Mouse (Mus musculus) heart, postnatal 0 days (tissue): ENCODE data around the gene Rora. TPM values are rescaled to one million over a fixed set of nuclear protein-coding genes. Genes with fewer than 3 reads are reported as not detected.

Experiments used
- ATAC-seq: fragments of 200-750 bp; cut with Nextera tagmentation; 2 replicates; pipeline ENCODE4 v1.8.0; 2017; ENCODE audit warnings: low read depth, moderate number of reproducible peaks, moderate library complexity; ENCODE audit not compliant: insufficient read depth
- DNase-seq: peaks from one replicate; pipeline ENCODE4 v3.0.0-alpha.2; 2016; ENCODE audit warnings: low spot score
- H3K27ac ChIP-seq: fragments of 300-500 bp; sonication (generic); 2 replicates; pipeline ENCODE4 v1.5.1; 2014; ENCODE audit warnings: low read depth, mild to moderate bottlenecking
- H3K27me3 ChIP-seq: fragments of 300-500 bp; sonication (generic); 2 replicates; pipeline ENCODE4 v1.6.1; 2014; ENCODE audit warnings: low read length, mixed read lengths; ENCODE audit not compliant: control insufficient read depth, insufficient read depth
- H3K36me3 ChIP-seq: fragments of 300-500 bp; sonication (generic); replicated peaks from 2 replicates; pipeline ENCODE4 v1.6.1; 2014; ENCODE audit warnings: low read length, mixed read lengths; ENCODE audit not compliant: control insufficient read depth, insufficient read depth
- H3K4me1 ChIP-seq: fragments of 300-500 bp; sonication (generic); 2 replicates; pipeline ENCODE4 v1.6.1; 2014; ENCODE audit warnings: antibody characterized with exemption; ENCODE audit not compliant: control insufficient read depth, insufficient read depth
- H3K4me2 ChIP-seq: fragments of 300-500 bp; sonication (generic); 2 replicates; pipeline ENCODE4 v1.6.1; 2014; ENCODE audit warnings: low read depth, mild to moderate bottlenecking, low read length, moderate library complexity
- H3K4me3 ChIP-seq: fragments of 300-500 bp; sonication (generic); 2 replicates; pipeline ENCODE4 v1.5.1; 2014; ENCODE audit warnings: low read depth, low read length
- H3K9ac ChIP-seq: fragments of 300-500 bp; sonication (generic); replicated peaks from 2 replicates; pipeline ENCODE4 v1.6.1; 2014; ENCODE audit warnings: low read depth, low read length, mixed read lengths
- H3K9me3 ChIP-seq: fragments of 300-500 bp; sonication (generic); replicated peaks from 2 replicates; pipeline ENCODE4 v1.6.1; 2016; ENCODE audit warnings: low read length; ENCODE audit not compliant: control insufficient read depth
- CTCF ChIP-seq: IDR thresholded peaks from 2 replicates; pipeline ENCODE4 v1.5.1; 2016; ENCODE audit warnings: antibody characterized with exemption, control low read depth, low read depth
- EP300 ChIP-seq: IDR thresholded peaks from 2 replicates; pipeline ENCODE4 v1.6.1; 2016; ENCODE audit warnings: antibody characterized with exemption, low read depth
- WGBS: fragments of 180-500 bp; shearing (Covaris S2); extraction: QIAGEN DNeasy Blood & Tissue Kit; methylation state at CpG from one replicate; pipeline ENCODE4 v1.1.7; 2014; 5-methylcytosine and 5-hydroxymethylcytosine counted together
- polyA plus RNA-seq: library from polyadenylated mRNA; unstranded; fragments of >200 nt; fragmentation: Nextera tagmentation; extraction: Ambion mirVana; gene quantifications from 2 replicates; pipeline ENCODE4 v1.2.1, GENCODE M21; 2015
- total RNA-seq: library from RNA; depleted of rRNA; stranded (reverse); fragments of >200 nt; gene quantifications from 2 replicates; pipeline ENCODE4 v1.2.3, GENCODE M21; 2014; ENCODE audit warnings: low replicate concordance

Gene Rora
- total and polyA plus RNA-seq, 2 experiments from 2014 or later: 7.9 to 9.8 TPM

- no peak overlapping the region for H3K4me3 ChIP-seq
- H3K9ac ChIP-seq: no peak overlapping the region
- no peaks in the 10 kb centered on the region for H3K9me3 ChIP-seq
- no peak for TF ChIP-seq CTCF
- no peak for TF ChIP-seq EP300
- no peaks in the 10 kb centered on the region for H3K4me1 ChIP-seq
- no peak overlapping the region for H3K27ac ChIP-seq
- H3K36me3 ChIP-seq: no peaks in the 10 kb centered on the region
- no peak overlapping the region for H3K4me2 ChIP-seq
- DNase-seq (no peak), ATAC-seq (no peak)
- H3K27me3 ChIP-seq: no peaks in the 10 kb centered on the region
- 91% methylated on average over 3 of the region's 3 CpGs for WGBS
Observed at GRCm38 (mm10) chr9:68957793-68958192, 304.2 kb downstream of the Rora start.

- Histone ChIP-seq H3K9ac (no peak overlapping the region), H3K27ac (no peak overlapping the region), H3K4me2 (no peak overlapping the region), H3K36me3 (no peaks in the 10 kb centered on the region), H3K4me3 (no peak overlapping the region), H3K27me3 (no peaks in the 10 kb centered on the region), H3K9me3 (no peaks in the 10 kb centered on the region), H3K4me1 (no peaks in the 10 kb centered on the region)
- WGBS: 68% methylated on average over 5 of the region's 5 CpGs
- ATAC-seq: no peak
- DNase-seq: no peak
- TF ChIP-seq CTCF: no peak
- no peak for TF ChIP-seq EP300
Observed at GRCm38 (mm10) chr9:68958919-68959318, 305.3 kb downstream of the Rora start.

GRCm38 (mm10) chr9:68963898-68964297 lies 310.3 kb downstream of the Rora start:
- Histone ChIP-seq H3K27ac (no peak overlapping the region), H3K9me3 (no peaks in the 10 kb centered on the region), H3K4me3 (no peak overlapping the region), H3K4me1 (no peaks in the 10 kb centered on the region), H3K27me3 (no peaks in the 10 kb centered on the region), H3K4me2 (no peak overlapping the region), H3K9ac (no peak overlapping the region), H3K36me3 (no peaks in the 10 kb centered on the region)
- ATAC-seq (no peak), DNase-seq (no peak)
- 84% methylated on average over 5 of the region's 5 CpGs for WGBS
- no peak for TF ChIP-seq CTCF
- TF ChIP-seq EP300: no peak

- no peaks in the 10 kb centered on the region for H3K27me3 ChIP-seq
- ATAC-seq (no peak), DNase-seq (no peak)
- H3K36me3 ChIP-seq: no peaks in the 10 kb centered on the region
- no peaks in the 10 kb centered on the region for H3K9me3 ChIP-seq
- TF ChIP-seq EP300 (no peak), CTCF (no peak; the same call in 1 of the 2 replicates)
- H3K4me1 ChIP-seq: peaks cover 10% of the 10 kb centered on the region; the same call in 1 of the 2 replicates
- no peak overlapping the region for H3K9ac ChIP-seq
- no peak overlapping the region for H3K27ac ChIP-seq
- 65% methylated on average over 13 of the region's 13 CpGs for WGBS
- no peak overlapping the region for H3K4me3 ChIP-seq
- no peak overlapping the region for H3K4me2 ChIP-seq
Observed at GRCm38 (mm10) chr9:68966540-68966939, 313.0 kb downstream of the Rora start.

- DNase-seq (no peak), ATAC-seq (no peak)
- H3K27me3 ChIP-seq: no peaks in the 10 kb centered on the region
- WGBS: 80% methylated on average over 6 of the region's 6 CpGs
- no peak overlapping the region for H3K4me2 ChIP-seq
- H3K36me3 ChIP-seq: no peaks in the 10 kb centered on the region
- H3K9me3 ChIP-seq: no peaks in the 10 kb centered on the region
- TF ChIP-seq EP300: no peak
- no peak for TF ChIP-seq CTCF
- H3K4me3 ChIP-seq: no peak overlapping the region
- no peak overlapping the region for H3K9ac ChIP-seq
- H3K27ac ChIP-seq: no peak overlapping the region
- peaks cover 10% of the 10 kb centered on the region; the same call in 1 of the 2 replicates for H3K4me1 ChIP-seq
Observed at GRCm38 (mm10) chr9:68970074-68970473, 316.5 kb downstream of the Rora start.

GRCm38 (mm10) chr9:68972277-68972676 lies 318.7 kb downstream of the Rora start:
- no peak for TF ChIP-seq EP300
- TF ChIP-seq CTCF: no peak
- Histone ChIP-seq H3K4me2 (no peak overlapping the region), H3K9ac (no peak overlapping the region), H3K4me1 (peaks cover 10% of the 10 kb centered on the region; the same call in 1 of the 2 replicates), H3K27ac (no peak overlapping the region), H3K4me3 (no peak overlapping the region), H3K9me3 (no peaks in the 10 kb centered on the region), H3K36me3 (no peaks in the 10 kb centered on the region), H3K27me3 (no peaks in the 10 kb centered on the region)
- no peak for DNase-seq
- ATAC-seq: no peak
- WGBS: 76% methylated on average over 7 of the region's 7 CpGs
